In the genomic region with DNA sequence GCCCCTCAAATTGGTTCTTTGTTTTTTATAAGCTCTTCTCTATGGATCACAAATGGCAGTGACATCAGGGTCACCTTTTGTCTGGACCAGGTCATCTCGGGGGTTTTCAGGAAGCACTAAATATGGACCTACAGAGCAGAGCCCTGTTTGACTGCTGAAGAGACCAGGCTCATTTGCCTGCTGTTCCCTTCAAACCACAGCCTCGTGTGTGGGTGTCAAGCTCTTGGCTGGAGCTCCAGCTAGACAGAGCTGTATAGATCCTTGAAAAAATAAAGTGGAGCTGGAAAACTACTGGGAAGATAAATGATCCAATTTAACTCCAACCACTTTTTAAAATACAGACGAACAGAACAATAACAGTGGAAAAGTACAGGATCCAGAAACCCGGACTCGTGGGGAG, we compare ENCODE assay signal across 15 mouse cellular contexts.
DNase-seq lines count a peak whose midpoint lies in the region; ATAC-seq lines count a peak whose summit lies in the region.
"Had no signal": no experiment of that assay in that cellular context is flagged by ENCODE, and none has a peak within 500 bp of the region (broad histone marks: within the 10 kb centered on the region; RNA-seq: fewer than 3 reads in every experiment).

No protein-coding gene starts in this region.

- ATAC-seq in cerebellum, adult (ENCODE audit: insufficient number of reproducible peaks, low FRiP score, low TSS enrichment) = no peak
- ATAC-seq in heart, embryonic 14.5 days (ENCODE audit: insufficient number of reproducible peaks, insufficient read depth, low FRiP score, low read depth) = no peak
- ATAC-seq in erythroblast, adult 5-6 weeks (replicated peaks; ENCODE audit: low FRiP score, poor library complexity, severe bottlenecking) = no peak
- ATAC-seq: intestine, postnatal 0 days had no signal

- H3K36me3 ChIP-seq in heart, embryonic 14.5 days (ENCODE audit: control insufficient read depth, insufficient read depth, low read length) = no peaks in the 10 kb centered on the region
- H3K36me3 ChIP-seq: neural tube, embryonic 13.5 days had no signal

- H3K9ac ChIP-seq in heart, embryonic 14.5 days (ENCODE audit: low read length) = peak overlapping the region; percentile 31
- H3K9ac ChIP-seq: liver, embryonic 14.5 days; neural tube, embryonic 13.5 days had no signal

- peak overlapping the region; percentile 39; the same call in 1 of the 2 replicates for H3K4me2 ChIP-seq in heart, embryonic 14.5 days (ENCODE audit: low read length)
- H3K4me2 ChIP-seq: neural tube, embryonic 13.5 days had no signal

- no peaks in the 10 kb centered on the region for H3K9me3 ChIP-seq in heart, embryonic 14.5 days (ENCODE audit: control insufficient read depth, low read length)
- H3K9me3 ChIP-seq: neural tube, embryonic 13.5 days had no signal

- H3K4me1 ChIP-seq in heart, embryonic 14.5 days (ENCODE audit: control insufficient read depth in 2 of 2, insufficient read depth in 2 of 2, low read length in 2 of 2) = peaks cover 35 to 54% of the 10 kb centered on the region in 2 experiments

- no peaks in the 10 kb centered on the region for H3K27me3 ChIP-seq in heart, embryonic 14.5 days (ENCODE audit: control insufficient read depth, insufficient read depth, low read length)
- H3K27me3 ChIP-seq: neural tube, embryonic 13.5 days had no signal

- DNase-seq in cerebellum, adult 9-10 months = peak; percentile 46
- peak; percentile 27 for DNase-seq in kidney, postnatal 10 days
- no peak for DNase-seq in kidney, adult 18-20 months
- peak; percentile 62 to 75 for DNase-seq in left cerebral cortex, postnatal 36 days (ENCODE audit: low spot score in 2 of 2)
- DNase-seq in gastrocnemius, postnatal 4 days (ENCODE audit: low spot score in 2 of 2) = no peak
- DNase-seq: cerebellum, postnatal 25 days; gastrocnemius, postnatal 36 days; spleen, adult 18-20 months; thymus, postnatal 4 days had no signal

- intact Hi-C loops in left cerebral cortex, postnatal 36 days (cut with DNase I) = loop anchor here (5.0 kb wide), 2 partner anchors 49 to 69 kb away; partner anchors contain the start of gene Ank

- WGBS in heart, embryonic 14.5 days = 32% methylated on average over 5 of the region's 5 CpGs

- H3K27ac ChIP-seq in heart, embryonic 14.5 days (replicated peaks in 1 of 2; ENCODE audit: control insufficient read depth in 1 of 2, insufficient read depth in 1 of 2, low read depth in 2 of 2, low read length in 2 of 2) = peak overlapping the region; percentile 89 to 92
- H3K27ac ChIP-seq: liver, embryonic 14.5 days; neural tube, embryonic 13.5 days had no signal

- H3K4me3 ChIP-seq in heart, embryonic 14.5 days (ENCODE audit: control insufficient read depth in 1 of 2, insufficient read depth in 1 of 2, low read depth in 1 of 2, low read length in 2 of 2) = no peak overlapping the region
- H3K4me3 ChIP-seq: neural tube, embryonic 13.5 days had no signal

Comparison
In these comparisons a context has a peak if more than half of its experiments do, and no peak if none do; other contexts are left out.
1. DNase-seq: peak in cerebellum, adult 9-10 months (single experiment), kidney, postnatal 10 days (single experiment) and left cerebral cortex, postnatal 36 days (2 of 2); none in kidney, adult 18-20 months (single experiment) and gastrocnemius, postnatal 4 days (0 of 2).